Mouse (Mus musculus) ES-E14 (cell line): ENCODE results near the gene Rbfox1. TPM values are rescaled to one million over a fixed set of nuclear protein-coding genes. Genes with fewer than 3 reads are reported as not detected.

Source experiments
- DNase-seq: peaks from one replicate; pipeline ENCODE4 v3.0.0-alpha.2; 2013; ENCODE audit warnings: low read depth, low spot score
- H3K27ac ChIP-seq: 2 replicates; pipeline ENCODE4 v1.5.1; 2012; ENCODE audit warnings: low read depth, mild to moderate bottlenecking, low read length, moderate library complexity, mixed read lengths; ENCODE audit not compliant: poor library complexity, insufficient read depth, severe bottlenecking
- H3K36me3 ChIP-seq: 2 replicates; pipeline ENCODE4 v1.6.1; 2012; ENCODE audit warnings: mild to moderate bottlenecking, low read length, moderate library complexity, mixed read lengths; ENCODE audit not compliant: control insufficient read depth, poor library complexity, insufficient read depth, severe bottlenecking
- H3K4me1 ChIP-seq, 2 experiments: fragments of 150-350 bp in 1 of 2; sonication (generic) in 1 of 2; 2 replicates each; pipeline ENCODE4 v1.6.1; 2012; ENCODE audit warnings: low read length in 2 of 2, mild to moderate bottlenecking in 1 of 2, mixed read lengths in 1 of 2; ENCODE audit not compliant: control insufficient read depth in 2 of 2, insufficient read depth in 2 of 2, poor library complexity in 1 of 2
- H3K4me3 ChIP-seq, 2 experiments: fragments of 150-350 bp in 1 of 2; sonication (generic) in 1 of 2; 2 replicates each; pipeline ENCODE4 v1.5.1; 2012; ENCODE audit warnings: low read length in 2 of 2, low read depth in 1 of 2, mild to moderate bottlenecking in 1 of 2, mixed read lengths in 1 of 2; ENCODE audit not compliant: insufficient read depth in 1 of 2, poor library complexity in 1 of 2, severe bottlenecking in 1 of 2
- H3K9ac ChIP-seq: 2 replicates; pipeline ENCODE4 v1.6.1; 2012; ENCODE audit warnings: low read depth, mild to moderate bottlenecking, low read length, mixed read lengths; ENCODE audit not compliant: poor library complexity, insufficient read depth, severe bottlenecking
- H3K9me3 ChIP-seq: fragments of 150-350 bp; sonication (generic); 2 replicates; pipeline ENCODE4 v1.6.1; 2012; ENCODE audit warnings: low read depth, mild to moderate bottlenecking, low read length; ENCODE audit not compliant: control insufficient read depth, insufficient read depth
- CHD2 ChIP-seq: IDR thresholded peaks from 2 replicates; pipeline ENCODE4 v1.6.1; 2014; ENCODE audit warnings: mild to moderate bottlenecking, low read depth, low read length, inconsistent platforms
- HCFC1 ChIP-seq: IDR thresholded peaks from 2 replicates; pipeline ENCODE4 v1.6.1; 2012; ENCODE audit warnings: low read length, inconsistent platforms, borderline replicate concordance; ENCODE audit not compliant: insufficient read depth
- MAFK ChIP-seq: IDR thresholded peaks from 2 replicates; pipeline ENCODE4 v1.6.1; 2014; ENCODE audit warnings: mild to moderate bottlenecking, low read depth, low read length, inconsistent platforms; ENCODE audit not compliant: insufficient read depth
- ZC3H11A ChIP-seq: IDR thresholded peaks from 2 replicates; pipeline ENCODE4 v1.6.1; 2012; ENCODE audit warnings: low read depth, mild to moderate bottlenecking, inconsistent platforms, low read length, borderline replicate concordance
- ZNF384 ChIP-seq: IDR thresholded peaks from 2 replicates; pipeline ENCODE4 v1.6.1; 2012; ENCODE audit warnings: low read depth, low read length, inconsistent platforms
- in situ Hi-C, 2 experiments: fragments of 600-800 bp; cut with MboI; formaldehyde crosslinking; loops; one replicate each; pipeline ENCODE4 v1.15.1; 2025; ENCODE audit warnings: low sequenced_read_pairs in 2 of 2, inconsistent platforms in 1 of 2; ENCODE audit not compliant: unreplicated experiment in 2 of 2
- total RNA-seq: library from RNA; depleted of rRNA; stranded (reverse); fragments of 300-350 nt; gene quantifications from 2 replicates; pipeline ENCODE4 v1.2.3, GENCODE M21; 2012

The Rbfox1 gene
- total RNA-seq, 1 experiment: 0.18 TPM

GRCm38 (mm10) chr16:6019361-6019760, 134.2 kb downstream of the Rbfox1 start:
- DNase-seq: peak; percentile 40
- H3K9me3 ChIP-seq: no peaks in the 10 kb centered on the region
- H3K4me3 ChIP-seq: no peak overlapping the region
- peaks cover 0 to 10% of the 10 kb centered on the region in 2 experiments; a peak in 1 of 4 replicates for H3K4me1 ChIP-seq
- in situ Hi-C loops: no loop called here
- H3K36me3 ChIP-seq: no peaks in the 10 kb centered on the region
- no peak overlapping the region for H3K9ac ChIP-seq
- TF ChIP-seq CHD2 (no peak), MAFK (no peak)
- H3K27ac ChIP-seq: no peak overlapping the region

- TF ChIP-seq ZNF384 (no peak), CHD2 (no peak), MAFK (no peak), HCFC1 (no peak), ZC3H11A (no peak)
- Histone ChIP-seq H3K4me3 (no peak overlapping the region), H3K27ac (no peak overlapping the region)
Observed at GRCm38 (mm10) chr16:6031280-6031679, 146.1 kb downstream of the Rbfox1 start.

GRCm38 (mm10) chr16:6032563-6032962, 147.4 kb downstream of the Rbfox1 start:
- TF ChIP-seq ZNF384 (no peak), HCFC1 (no peak), MAFK (no peak)
- no peak overlapping the region for H3K9ac ChIP-seq
- H3K9me3 ChIP-seq: no peaks in the 10 kb centered on the region
- in situ Hi-C loops: no loop called here
- H3K36me3 ChIP-seq: no peaks in the 10 kb centered on the region
- H3K4me1 ChIP-seq: no peaks in the 10 kb centered on the region
- no peak overlapping the region for H3K27ac ChIP-seq
- H3K4me3 ChIP-seq: no peak overlapping the region
- no peak for DNase-seq

More at GRCm38 (mm10) chr16:6031280-6031679, 146.1 kb downstream of the Rbfox1 start:
- H3K9me3 ChIP-seq: no peaks in the 10 kb centered on the region
- no peaks in the 10 kb centered on the region for H3K36me3 ChIP-seq
- no peak for DNase-seq
- in situ Hi-C loops: no loop called here
- H3K4me1 ChIP-seq: no peaks in the 10 kb centered on the region
- H3K9ac ChIP-seq: no peak overlapping the region

DNA sequence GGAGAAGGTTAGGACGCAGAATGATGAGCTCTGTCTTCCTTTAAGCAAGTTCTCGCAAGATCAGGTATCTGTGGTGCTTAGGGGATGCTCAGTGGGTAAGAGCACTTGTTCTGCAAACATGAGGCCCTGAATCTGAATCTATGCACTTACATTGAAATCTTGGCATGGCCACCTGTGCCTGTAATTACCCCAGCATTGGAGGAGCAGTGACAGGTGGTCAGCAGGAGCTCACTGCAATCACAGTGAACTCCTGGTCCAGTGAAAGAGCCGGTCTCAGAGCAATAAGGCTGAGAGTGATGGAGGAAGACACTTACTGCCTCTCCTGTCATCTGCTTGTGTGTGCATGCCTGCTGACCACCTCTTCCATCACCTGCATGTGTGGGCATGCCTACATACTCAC, 149.7 kb downstream of the Rbfox1 start:
- Histone ChIP-seq H3K4me3 (no peak overlapping the region), H3K9me3 (no peaks in the 10 kb centered on the region), H3K36me3 (no peaks in the 10 kb centered on the region), H3K4me1 (no peaks in the 10 kb centered on the region), H3K27ac (no peak overlapping the region), H3K9ac (no peak overlapping the region)
- no peak for DNase-seq
- in situ Hi-C loops: no loop called here
- TF ChIP-seq HCFC1 (no peak), ZNF384 (no peak), CHD2 (no peak), ZC3H11A (no peak), MAFK (no peak)

DNA sequence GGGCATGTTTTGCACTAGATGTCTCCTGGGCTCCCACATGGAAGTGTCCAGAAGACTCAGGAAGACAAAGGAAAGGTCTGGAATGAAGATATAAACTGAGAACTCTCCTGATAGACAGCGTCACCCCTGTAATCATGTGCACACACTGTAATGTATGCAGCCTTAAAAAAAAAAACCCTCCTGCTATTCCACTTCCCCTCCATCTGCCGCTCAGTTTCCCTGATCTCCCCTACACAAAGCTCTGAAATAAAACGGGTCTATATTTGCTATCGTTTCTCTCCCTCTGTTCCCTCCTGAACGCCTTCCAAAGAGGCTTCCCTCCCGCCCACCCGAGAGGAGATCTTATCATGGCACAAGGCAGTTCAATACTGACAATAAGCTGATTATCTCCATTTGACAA, 151.9 kb downstream of the Rbfox1 start:
- DNase-seq: no peak
- no peak overlapping the region for H3K9ac ChIP-seq

More for the DNA sequence above, 151.9 kb downstream of the Rbfox1 start:
- Histone ChIP-seq H3K27ac (no peak overlapping the region), H3K4me3 (no peak overlapping the region), H3K36me3 (no peaks in the 10 kb centered on the region), H3K4me1 (no peaks in the 10 kb centered on the region), H3K9me3 (no peaks in the 10 kb centered on the region)
- in situ Hi-C loops: no loop called here
- TF ChIP-seq CHD2 (no peak), ZC3H11A (no peak), ZNF384 (no peak), MAFK (no peak), HCFC1 (no peak)
